Mouse (Mus musculus): ENCODE data around the gene Gse1. TPM values are rescaled to one million over a fixed set of nuclear protein-coding genes. Genes with fewer than 3 reads are reported as not detected.

Gene Gse1
- polyA plus RNA-seq, 1 experiment from 2014 or later = 6.7 TPM

DNA sequence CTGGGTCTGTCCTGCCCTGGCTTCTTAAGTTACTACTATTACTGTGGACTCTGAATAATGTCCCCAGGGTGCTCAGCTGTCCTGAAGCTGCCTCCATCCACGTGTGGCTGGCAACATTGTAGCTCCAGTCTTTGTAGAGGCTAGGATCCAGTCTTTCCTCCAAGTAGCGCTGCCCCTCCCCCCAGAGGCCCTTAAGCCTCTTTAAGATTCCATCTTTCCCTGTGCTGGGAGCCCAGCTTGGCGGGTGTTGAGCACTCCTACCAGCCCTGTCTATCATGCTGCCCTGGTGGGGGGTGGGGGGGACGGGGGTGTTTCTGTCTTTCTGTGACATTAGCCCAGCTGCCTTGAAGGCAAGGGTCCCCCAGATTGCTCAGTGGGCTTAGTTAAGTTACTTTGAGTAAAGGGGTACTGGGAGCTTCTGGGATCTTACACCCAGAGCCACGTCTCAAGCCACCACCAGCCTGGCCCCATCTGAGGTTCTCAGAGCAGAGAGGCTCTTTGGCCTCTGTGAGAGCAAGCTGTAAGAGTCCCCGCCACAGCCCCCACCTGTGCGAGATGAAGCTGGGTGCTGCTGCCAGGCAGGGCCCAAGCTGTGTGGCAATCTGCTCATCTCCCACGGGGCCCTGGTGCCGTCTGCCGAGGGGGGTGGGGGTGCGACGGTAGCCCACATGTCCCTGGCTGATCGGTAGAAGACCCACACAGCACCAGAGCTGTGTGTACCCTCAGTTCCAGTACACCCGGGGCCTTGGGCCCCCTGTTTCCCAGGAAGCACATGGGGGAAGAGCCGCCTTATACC lies 329.1 kb downstream of the Gse1 start:
- H3K36me3 ChIP-seq (ENCODE audit: insufficient read depth, low read length) = peaks cover 7% of the 10 kb centered on the region; the same call in 1 of the 2 replicates
- no peak overlapping the region for H3K4me2 ChIP-seq (replicated peaks; ENCODE audit: low read depth, low read length)
- no peak overlapping the region for H3K4me3 ChIP-seq (ENCODE audit: low read length)
- H3K27me3 ChIP-seq (ENCODE audit: insufficient read depth, low read length) = no peaks in the 10 kb centered on the region
- no peaks in the 10 kb centered on the region for H3K9me3 ChIP-seq (ENCODE audit: low read length)
- no peak overlapping the region for H3K9ac ChIP-seq (replicated peaks; ENCODE audit: low read length)
- ATAC-seq (ENCODE audit: low FRiP score, low TSS enrichment) = no peak
- peaks cover 65% of the 10 kb centered on the region for H3K4me1 ChIP-seq (ENCODE audit: insufficient read depth, low read length)
- 62% methylated on average over 15 of the region's 15 CpGs for WGBS
- H3K27ac ChIP-seq (ENCODE audit: low read length) = no peak overlapping the region

- Histone ChIP-seq H3K9me3 (ENCODE audit: low read length) (no peaks in the 10 kb centered on the region), H3K4me2 (replicated peaks; ENCODE audit: low read depth, low read length) (no peak overlapping the region), H3K27me3 (ENCODE audit: insufficient read depth, low read length) (no peaks in the 10 kb centered on the region), H3K4me1 (ENCODE audit: insufficient read depth, low read length) (peaks cover 69% of the 10 kb centered on the region), H3K27ac (ENCODE audit: low read length) (no peak overlapping the region), H3K36me3 (ENCODE audit: insufficient read depth, low read length) (peaks cover 7% of the 10 kb centered on the region; the same call in 1 of the 2 replicates), H3K4me3 (ENCODE audit: low read length) (no peak overlapping the region), H3K9ac (replicated peaks; ENCODE audit: low read length) (no peak overlapping the region)
- 68% methylated on average over 4 of the region's 4 CpGs for WGBS
- no peak for ATAC-seq (ENCODE audit: low FRiP score, low TSS enrichment)
Observed at GRCm38 (mm10) chr8:120558162-120558561, 329.9 kb downstream of the Gse1 start.

GRCm38 (mm10) chr8:120559654-120560053 lies 331.4 kb downstream of the Gse1 start:
- Histone ChIP-seq H3K36me3 (ENCODE audit: insufficient read depth, low read length) (peaks cover 2% of the 10 kb centered on the region; the same call in 1 of the 2 replicates), H3K9me3 (ENCODE audit: low read length) (no peaks in the 10 kb centered on the region), H3K4me3 (ENCODE audit: low read length) (no peak overlapping the region), H3K4me1 (ENCODE audit: insufficient read depth, low read length) (peaks cover 84% of the 10 kb centered on the region), H3K27ac (ENCODE audit: low read length) (no peak overlapping the region), H3K27me3 (ENCODE audit: insufficient read depth, low read length) (no peaks in the 10 kb centered on the region), H3K9ac (replicated peaks; ENCODE audit: low read length) (0 out of 2 replicates have a peak overlapping the region, but pooled peaks have one; percentile 15), H3K4me2 (replicated peaks; ENCODE audit: low read depth, low read length) (no peak overlapping the region)
- no peak for ATAC-seq (ENCODE audit: low FRiP score, low TSS enrichment)
- WGBS = 43% methylated on average over 11 of the region's 11 CpGs

DNA sequence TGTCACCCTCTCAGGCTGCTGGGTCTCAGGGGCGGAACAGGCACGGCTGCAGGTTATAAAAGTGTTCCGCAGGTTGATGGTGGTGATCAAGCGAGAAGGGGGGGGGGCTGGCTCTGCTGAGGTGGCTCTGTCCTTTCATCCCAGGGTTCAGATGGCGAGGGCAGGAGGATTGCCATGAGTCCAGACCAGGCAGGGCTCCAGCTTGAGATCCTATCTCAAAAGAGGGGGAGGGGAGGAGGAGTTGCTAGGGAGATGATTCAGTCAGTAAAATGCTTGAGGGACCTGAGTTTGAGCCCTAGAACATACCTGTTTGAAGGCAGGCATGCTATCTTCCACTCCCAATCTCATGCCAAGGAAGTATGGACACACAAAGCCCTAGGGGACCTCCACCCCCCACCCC lies 332.3 kb downstream of the Gse1 start:
- Histone ChIP-seq H3K27me3 (ENCODE audit: insufficient read depth, low read length) (no peaks in the 10 kb centered on the region), H3K9me3 (ENCODE audit: low read length) (no peaks in the 10 kb centered on the region), H3K9ac (replicated peaks; ENCODE audit: low read length) (0 out of 2 replicates have a peak overlapping the region, but pooled peaks have one; percentile 15), H3K36me3 (ENCODE audit: insufficient read depth, low read length) (no peaks in the 10 kb centered on the region), H3K27ac (ENCODE audit: low read length) (no peak overlapping the region), H3K4me1 (ENCODE audit: insufficient read depth, low read length) (peaks cover 90% of the 10 kb centered on the region), H3K4me2 (replicated peaks; ENCODE audit: low read depth, low read length) (no peak overlapping the region), H3K4me3 (ENCODE audit: low read length) (no peak overlapping the region)
- no peak for ATAC-seq (ENCODE audit: low FRiP score, low TSS enrichment)
- 72% methylated on average over 5 of the region's 5 CpGs for WGBS

- 81% methylated on average over 22 of the region's 22 CpGs for WGBS
- no peak for ATAC-seq (ENCODE audit: low FRiP score, low TSS enrichment)
- H3K9me3 ChIP-seq (ENCODE audit: low read length) = no peaks in the 10 kb centered on the region
- H3K27me3 ChIP-seq (ENCODE audit: insufficient read depth, low read length) = no peaks in the 10 kb centered on the region
- no peak overlapping the region for H3K4me2 ChIP-seq (replicated peaks; ENCODE audit: low read depth, low read length)
- no peak overlapping the region for H3K4me3 ChIP-seq (ENCODE audit: low read length)
- H3K4me1 ChIP-seq (ENCODE audit: insufficient read depth, low read length) = peaks cover 81% of the 10 kb centered on the region
- no peak overlapping the region for H3K27ac ChIP-seq (ENCODE audit: low read length)
- H3K9ac ChIP-seq (replicated peaks; ENCODE audit: low read length) = no peak overlapping the region
- peaks cover 5% of the 10 kb centered on the region; the same call in 1 of the 2 replicates for H3K36me3 ChIP-seq (ENCODE audit: insufficient read depth, low read length)
Observed at GRCm38 (mm10) chr8:120561539-120562435, 333.5 kb downstream of the Gse1 start.

DNA sequence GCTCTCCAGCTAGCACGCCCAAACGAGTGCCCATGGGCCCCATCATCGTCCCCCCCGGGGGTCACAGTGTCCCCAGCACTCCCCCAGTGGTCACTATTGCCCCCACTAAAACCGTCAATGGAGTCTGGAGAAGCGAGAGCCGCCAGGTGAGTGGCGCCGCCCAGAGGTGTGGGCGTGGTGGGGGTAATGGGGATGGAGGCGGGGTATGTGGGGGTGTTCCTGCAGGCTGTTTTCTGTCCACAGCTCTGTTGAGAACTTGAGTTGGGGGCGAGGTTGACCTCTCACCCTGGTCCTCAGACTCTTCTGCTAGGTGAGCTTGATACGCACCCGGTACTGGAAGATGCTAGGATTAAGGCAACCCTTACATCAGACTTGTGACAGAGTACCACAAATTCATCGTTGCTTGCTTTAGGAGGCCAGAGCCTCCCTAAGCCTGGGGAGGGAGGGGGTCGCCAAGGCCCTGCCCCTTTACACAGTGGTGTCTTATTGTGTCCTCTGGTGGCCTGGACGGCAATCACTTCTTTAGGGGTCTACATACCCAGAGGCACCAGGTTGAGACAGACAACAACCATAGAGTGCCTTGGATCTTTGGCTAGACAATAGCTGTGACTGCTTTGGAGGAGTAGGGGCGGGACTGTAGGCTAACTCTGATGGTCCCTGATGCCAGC lies 334.6 kb downstream of the Gse1 start:
- 65% methylated on average over 18 of the region's 18 CpGs for WGBS
- Histone ChIP-seq H3K9ac (replicated peaks; ENCODE audit: low read length) (no peak overlapping the region), H3K4me2 (replicated peaks; ENCODE audit: low read depth, low read length) (no peak overlapping the region), H3K4me3 (ENCODE audit: low read length) (no peak overlapping the region), H3K4me1 (ENCODE audit: insufficient read depth, low read length) (peaks cover 71% of the 10 kb centered on the region), H3K9me3 (ENCODE audit: low read length) (0 out of 2 replicates have a peak, but pooled peaks cover 1% of the 10 kb centered on the region), H3K36me3 (ENCODE audit: insufficient read depth, low read length) (peaks cover 15% of the 10 kb centered on the region), H3K27ac (ENCODE audit: low read length) (peak overlapping the region; percentile 75), H3K27me3 (ENCODE audit: insufficient read depth, low read length) (no peaks in the 10 kb centered on the region)
- no peak for ATAC-seq (ENCODE audit: low FRiP score, low TSS enrichment)

- ATAC-seq (ENCODE audit: low FRiP score, low TSS enrichment) = no peak; the same call in 1 of the 2 replicates
- Histone ChIP-seq H3K27ac (ENCODE audit: low read length) (peak overlapping the region; percentile 75), H3K4me1 (ENCODE audit: insufficient read depth, low read length) (peaks cover 70% of the 10 kb centered on the region), H3K4me2 (replicated peaks; ENCODE audit: low read depth, low read length) (no peak overlapping the region), H3K27me3 (ENCODE audit: insufficient read depth, low read length) (no peaks in the 10 kb centered on the region), H3K9me3 (ENCODE audit: low read length) (0 out of 2 replicates have a peak, but pooled peaks cover 6% of the 10 kb centered on the region), H3K4me3 (ENCODE audit: low read length) (no peak overlapping the region), H3K36me3 (ENCODE audit: insufficient read depth, low read length) (peaks cover 20% of the 10 kb centered on the region), H3K9ac (replicated peaks; ENCODE audit: low read length) (no peak overlapping the region; the same call in 1 of the 2 replicates)
- 12% methylated on average over 8 of the region's 8 CpGs for WGBS
Observed at GRCm38 (mm10) chr8:120563348-120563724, 335.1 kb downstream of the Gse1 start.

GRCm38 (mm10) chr8:120563851-120564837 lies 335.9 kb downstream of the Gse1 start:
- H3K9ac ChIP-seq (replicated peaks; ENCODE audit: low read length) = no peak overlapping the region
- 22% methylated on average over 20 of the region's 20 CpGs for WGBS
- H3K36me3 ChIP-seq (ENCODE audit: insufficient read depth, low read length) = peaks cover 29% of the 10 kb centered on the region
- H3K4me2 ChIP-seq (replicated peaks; ENCODE audit: low read depth, low read length) = peak overlapping the region; percentile 11; the same call in 1 of the 2 replicates
- peak; percentile 49 for ATAC-seq (ENCODE audit: low FRiP score, low TSS enrichment)
- peaks cover 65% of the 10 kb centered on the region for H3K4me1 ChIP-seq (ENCODE audit: insufficient read depth, low read length)
- H3K4me3 ChIP-seq (ENCODE audit: low read length) = no peak overlapping the region
- peak overlapping the region; percentile 75 for H3K27ac ChIP-seq (ENCODE audit: low read length)
- 0 out of 2 replicates have a peak, but pooled peaks cover 6% of the 10 kb centered on the region for H3K9me3 ChIP-seq (ENCODE audit: low read length)
- no peaks in the 10 kb centered on the region for H3K27me3 ChIP-seq (ENCODE audit: insufficient read depth, low read length)
